Mouse (Mus musculus) urinary bladder, postnatal 10 days (tissue): ENCODE measurements around the gene Gbp5.
A peak's percentile ranks its signal among the peaks of the same experiment; 100 is the strongest.

ENCODE experiments used
- DNase-seq: peaks from one replicate; pipeline ENCODE4 v3.0.0; 2022; ENCODE audit warnings: low spot score

The Gbp5 gene

GRCm38 (mm10) chr3:142493536-142494061, at the start of gene Gbp5:
TSS of gene Gbp5 (plus strand) at chr3:142493978.
- peak; percentile 47 for DNase-seq

- DNase-seq: no peak
Measured at GRCm38 (mm10) chr3:142454198-142454597, 39.6 kb upstream of the Gbp5 start.

GRCm38 (mm10) chr3:142459241-142459640, 34.5 kb upstream of the Gbp5 start:
- DNase-seq: no peak

GRCm38 (mm10) chr3:142462764-142463751, 30.7 kb upstream of the Gbp5 start:
- no peak for DNase-seq

GRCm38 (mm10) chr3:142474349-142474983, 19.3 kb upstream of the Gbp5 start:
- no peak for DNase-seq

- no peak for DNase-seq
Measured at GRCm38 (mm10) chr3:142475913-142476312, 17.9 kb upstream of the Gbp5 start.

- no peak for DNase-seq
Measured at GRCm38 (mm10) chr3:142477866-142478265, 15.9 kb upstream of the Gbp5 start.

- no peak for DNase-seq
Measured at GRCm38 (mm10) chr3:142478360-142478759, 15.4 kb upstream of the Gbp5 start.

- no peak for DNase-seq
Measured at GRCm38 (mm10) chr3:142490465-142490864, 3.3 kb upstream of the Gbp5 start.

GRCm38 (mm10) chr3:142495146-142495655, 1.4 kb downstream of the Gbp5 start:
- DNase-seq: no peak

- DNase-seq: no peak
Measured at GRCm38 (mm10) chr3:142496113-142497101, 2.6 kb downstream of the Gbp5 start.

GRCm38 (mm10) chr3:142497123-142497841, 3.5 kb downstream of the Gbp5 start:
- DNase-seq: no peak

- DNase-seq: no peak
Measured at GRCm38 (mm10) chr3:142498941-142499340, 5.2 kb downstream of the Gbp5 start.

GRCm38 (mm10) chr3:142528116-142528515, 34.3 kb downstream of the Gbp5 start:
- no peak for DNase-seq

- DNase-seq: no peak
Measured at GRCm38 (mm10) chr3:142529597-142529996, 35.8 kb downstream of the Gbp5 start.

- DNase-seq: no peak
Measured at GRCm38 (mm10) chr3:142530087-142530953, 36.5 kb downstream of the Gbp5 start, which contains the start of gene Gbp7. TSS of gene Gbp7 (plus strand) at chr3:142530342.

GRCm38 (mm10) chr3:142531595-142531994, 37.8 kb downstream of the Gbp5 start:
- DNase-seq: no peak

- no peak for DNase-seq
Measured at GRCm38 (mm10) chr3:142533185-142533584, 39.4 kb downstream of the Gbp5 start.

- no peak for DNase-seq
Measured at GRCm38 (mm10) chr3:142535667-142536066, 41.9 kb downstream of the Gbp5 start.

- DNase-seq: no peak
Measured at GRCm38 (mm10) chr3:142541391-142541790, 47.6 kb downstream of the Gbp5 start.
